Mouse (Mus musculus) lung, embryonic 16.5 days (tissue): ENCODE results near the gene Arhgap23. TPM values are rescaled to one million over a fixed set of nuclear protein-coding genes. Genes with fewer than 3 reads are reported as not detected.

ENCODE experiments used
- ATAC-seq: fragments of 200-750 bp; cut with Nextera tagmentation; 2 replicates; pipeline ENCODE4 v1.8.0; 2017; ENCODE audit warnings: low read depth, mild to moderate bottlenecking, moderate library complexity
- H3K27ac ChIP-seq: fragments of 300-500 bp; sonication (generic); 2 replicates; pipeline ENCODE4 v1.5.1; 2014; ENCODE audit warnings: mild to moderate bottlenecking, control low read depth, low read length
- H3K27me3 ChIP-seq: fragments of 300-500 bp; sonication (generic); 2 replicates; pipeline ENCODE4 v1.6.1; 2014; ENCODE audit warnings: low read depth, low read length, mixed read lengths; ENCODE audit not compliant: control insufficient read depth, insufficient read depth
- H3K36me3 ChIP-seq: fragments of 300-500 bp; sonication (generic); 2 replicates; pipeline ENCODE4 v1.6.1; 2014; ENCODE audit warnings: low read length; ENCODE audit not compliant: control insufficient read depth, insufficient read depth
- H3K4me1 ChIP-seq: fragments of 300-500 bp; sonication (generic); replicated peaks from 2 replicates; pipeline ENCODE4 v1.6.1; 2014; ENCODE audit warnings: low read length, mixed read lengths; ENCODE audit not compliant: control insufficient read depth, insufficient read depth
- H3K4me2 ChIP-seq: fragments of 300-500 bp; sonication (generic); 2 replicates; pipeline ENCODE4 v1.6.1; 2014; ENCODE audit warnings: low read depth, low read length, control low read depth
- H3K4me3 ChIP-seq: fragments of 300-500 bp; sonication (generic); 2 replicates; pipeline ENCODE4 v1.5.1; 2014; ENCODE audit warnings: mild to moderate bottlenecking, low read length, control low read depth
- H3K9ac ChIP-seq: fragments of 300-500 bp; sonication (generic); 2 replicates; pipeline ENCODE4 v1.6.1; 2014; ENCODE audit warnings: low read length, control low read depth
- H3K9me3 ChIP-seq: fragments of 300-500 bp; sonication (generic); 2 replicates; pipeline ENCODE4 v1.6.1; 2016; ENCODE audit warnings: low read length; ENCODE audit not compliant: control insufficient read depth
- WGBS: fragments of 180-500 bp; shearing (Covaris S2); extraction: QIAGEN DNeasy Blood & Tissue Kit; methylation state at CpG from one replicate; pipeline ENCODE4 v1.1.7; 2014; 5-methylcytosine and 5-hydroxymethylcytosine counted together
- polyA plus RNA-seq: library from polyadenylated mRNA; unstranded; fragments of >200 nt; fragmentation: Nextera tagmentation; extraction: Ambion mirVana; gene quantifications from 2 replicates; pipeline ENCODE4 v1.2.1, GENCODE M21; 2015

Gene Arhgap23
- polyA plus RNA-seq, 1 experiment from 2014 or later, result 5.2 TPM

GRCm38 (mm10) chr11:97427794-97428725 is 12.7 kb downstream of the Arhgap23 start:
- WGBS, result 2% methylated on average over 31 of the region's 32 CpGs
- H3K4me1 ChIP-seq, result peaks cover 32% of the 10 kb centered on the region
- no peaks in the 10 kb centered on the region for H3K9me3 ChIP-seq
- H3K4me3 ChIP-seq, result peak overlapping the region; percentile 41
- H3K27me3 ChIP-seq, result no peaks in the 10 kb centered on the region
- peak; percentile 93 for ATAC-seq
- H3K27ac ChIP-seq, result peak overlapping the region; percentile 82
- no peaks in the 10 kb centered on the region for H3K36me3 ChIP-seq
- peak overlapping the region; percentile 73 for H3K4me2 ChIP-seq
- peak overlapping the region; percentile 53 for H3K9ac ChIP-seq

GRCm38 (mm10) chr11:97428726-97429077 is 13.4 kb downstream of the Arhgap23 start:
- H3K9ac ChIP-seq, result peak overlapping the region; percentile 53
- WGBS, result 28% methylated on average over 4 of the region's 4 CpGs
- H3K4me3 ChIP-seq, result peak overlapping the region; percentile 41

GRCm38 (mm10) chr11:97429615-97430014 is 14.3 kb downstream of the Arhgap23 start:
- 64% methylated on average over 8 of the region's 8 CpGs for WGBS
- Histone ChIP-seq H3K9ac (no peak overlapping the region), H3K27me3 (no peaks in the 10 kb centered on the region), H3K4me1 (peaks cover 29% of the 10 kb centered on the region), H3K4me3 (no peak overlapping the region), H3K36me3 (no peaks in the 10 kb centered on the region), H3K4me2 (no peak overlapping the region), H3K27ac (no peak overlapping the region), H3K9me3 (no peaks in the 10 kb centered on the region)
- ATAC-seq, result no peak

More at GRCm38 (mm10) chr11:97428726-97429077, 13.4 kb downstream of the Arhgap23 start:
- ATAC-seq, result no peak; the same call in 1 of the 2 replicates
- Histone ChIP-seq H3K9me3 (no peaks in the 10 kb centered on the region), H3K36me3 (no peaks in the 10 kb centered on the region), H3K27ac (peak overlapping the region; percentile 82), H3K4me1 (peaks cover 33% of the 10 kb centered on the region), H3K4me2 (peak overlapping the region; percentile 73), H3K27me3 (no peaks in the 10 kb centered on the region)

- Histone ChIP-seq H3K4me1 (peaks cover 49% of the 10 kb centered on the region), H3K4me3 (no peak overlapping the region), H3K4me2 (no peak overlapping the region), H3K27ac (no peak overlapping the region), H3K27me3 (no peaks in the 10 kb centered on the region), H3K9me3 (no peaks in the 10 kb centered on the region), H3K9ac (no peak overlapping the region), H3K36me3 (no peaks in the 10 kb centered on the region)
- ATAC-seq, result no peak
- 9% methylated on average over 3 of the region's 3 CpGs for WGBS
Measured at GRCm38 (mm10) chr11:97432015-97432414, 16.7 kb downstream of the Arhgap23 start.

GRCm38 (mm10) chr11:97432983-97433539 is 17.7 kb downstream of the Arhgap23 start:
- 54% methylated on average over 8 of the region's 8 CpGs for WGBS
- Histone ChIP-seq H3K36me3 (no peaks in the 10 kb centered on the region), H3K9ac (no peak overlapping the region), H3K9me3 (no peaks in the 10 kb centered on the region), H3K4me3 (no peak overlapping the region), H3K27ac (no peak overlapping the region), H3K4me1 (peaks cover 53% of the 10 kb centered on the region), H3K27me3 (no peaks in the 10 kb centered on the region), H3K4me2 (no peak overlapping the region)
- no peak for ATAC-seq

DNA sequence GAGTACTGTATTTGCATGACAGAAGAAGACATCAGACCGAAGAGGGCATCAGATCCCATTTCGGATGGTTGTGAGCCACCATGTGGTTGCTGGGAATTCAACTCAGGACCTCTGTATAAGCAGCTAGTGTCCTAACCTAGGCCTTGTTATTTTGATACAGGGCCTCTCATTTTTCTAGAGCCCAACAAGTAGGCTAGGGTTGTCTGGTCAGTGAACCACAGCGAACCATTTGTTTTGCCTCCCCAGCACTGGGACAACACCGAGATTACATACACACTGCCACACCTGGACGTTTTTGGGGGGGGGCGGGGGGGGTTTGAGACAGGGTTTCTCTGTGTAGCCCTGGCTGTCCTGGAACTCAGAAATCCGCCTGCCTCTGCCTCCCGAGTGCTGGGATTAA is 18.8 kb downstream of the Arhgap23 start:
- Histone ChIP-seq H3K27ac (peak overlapping the region; percentile 97), H3K4me1 (peaks cover 55% of the 10 kb centered on the region), H3K9me3 (no peaks in the 10 kb centered on the region), H3K4me3 (no peak overlapping the region), H3K27me3 (no peaks in the 10 kb centered on the region), H3K9ac (no peak overlapping the region), H3K4me2 (no peak overlapping the region), H3K36me3 (no peaks in the 10 kb centered on the region)
- WGBS, result 76% methylated on average over 8 of the region's 8 CpGs
- ATAC-seq, result no peak

GRCm38 (mm10) chr11:97434704-97435454 is 19.5 kb downstream of the Arhgap23 start:
- Histone ChIP-seq H3K36me3 (no peaks in the 10 kb centered on the region), H3K9ac (peak overlapping the region; percentile 66), H3K27me3 (no peaks in the 10 kb centered on the region), H3K4me1 (peaks cover 54% of the 10 kb centered on the region), H3K9me3 (no peaks in the 10 kb centered on the region), H3K4me2 (peak overlapping the region; percentile 71), H3K27ac (peak overlapping the region; percentile 97), H3K4me3 (peak overlapping the region; percentile 53)
- under 1% methylated on average over 15 of the region's 15 CpGs for WGBS
- peak; percentile 81 for ATAC-seq

DNA sequence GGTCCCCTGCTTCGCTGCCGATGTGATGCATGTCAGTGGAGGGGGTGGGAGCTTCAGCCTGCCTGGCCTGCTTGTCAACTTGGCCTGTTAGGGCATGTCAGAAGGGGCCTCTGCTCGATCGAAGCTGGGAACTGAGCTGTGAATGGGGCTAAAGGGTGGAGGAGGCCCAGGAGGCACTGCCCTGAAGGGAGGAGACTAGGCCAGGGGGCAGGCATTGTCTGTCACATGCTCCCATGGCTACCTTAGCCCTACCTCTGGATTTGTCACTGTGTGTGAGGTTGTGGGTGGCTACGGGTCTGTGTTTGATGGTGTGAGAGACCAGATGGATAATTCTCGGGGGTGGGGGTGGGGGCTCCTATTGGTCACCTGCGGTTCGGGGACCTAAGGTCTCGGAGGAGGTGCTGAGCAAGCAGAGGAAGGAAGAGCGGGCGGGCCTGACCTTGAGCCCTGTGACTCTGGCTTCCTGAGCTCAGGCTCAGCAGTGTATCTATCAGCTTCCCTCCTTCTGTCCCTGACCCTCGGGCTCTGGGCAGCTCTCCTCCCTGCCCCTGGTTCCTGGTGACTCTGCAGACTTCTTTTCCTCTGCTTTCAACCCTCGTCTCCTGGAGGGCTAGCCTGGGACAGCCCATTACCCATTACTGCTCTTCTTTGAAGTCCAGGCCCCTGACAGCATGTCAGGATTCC is 20.6 kb downstream of the Arhgap23 start:
- peak overlapping the region; percentile 97 for H3K27ac ChIP-seq
- peak overlapping the region; percentile 66 for H3K9ac ChIP-seq
- peak overlapping the region; percentile 7; the same call in 1 of the 2 replicates for H3K4me3 ChIP-seq
- WGBS, result 45% methylated on average over 13 of the region's 13 CpGs
- peaks cover 54% of the 10 kb centered on the region for H3K4me1 ChIP-seq
- ATAC-seq, result no peak
- H3K4me2 ChIP-seq, result peak overlapping the region; percentile 71
- H3K36me3 ChIP-seq, result no peaks in the 10 kb centered on the region
- no peaks in the 10 kb centered on the region for H3K27me3 ChIP-seq
- no peaks in the 10 kb centered on the region for H3K9me3 ChIP-seq
